Mouse (Mus musculus) thymus, postnatal 4 days (tissue): ENCODE measurements around the gene Rbfox3.

Experiments used
- DNase-seq: peaks from one replicate; pipeline ENCODE4 v3.0.0; 2021

Rbfox3 gene

GRCm38 (mm10) chr11:118583573-118583972 lies 327.8 kb downstream of the Rbfox3 start:
- no peak for DNase-seq

- no peak for DNase-seq
Measured at GRCm38 (mm10) chr11:118581019-118581418, 330.4 kb downstream of the Rbfox3 start.

- no peak for DNase-seq
Measured at GRCm38 (mm10) chr11:118579622-118580021, 331.8 kb downstream of the Rbfox3 start.

- no peak for DNase-seq
Measured at GRCm38 (mm10) chr11:118577271-118577670, 334.1 kb downstream of the Rbfox3 start.

- DNase-seq: no peak
Measured at GRCm38 (mm10) chr11:118576611-118577010, 334.8 kb downstream of the Rbfox3 start.

GRCm38 (mm10) chr11:118574418-118574817 lies 337.0 kb downstream of the Rbfox3 start:
- DNase-seq: no peak

- DNase-seq: peak; percentile 80
Measured at GRCm38 (mm10) chr11:118573569-118573968, 337.8 kb downstream of the Rbfox3 start.

- DNase-seq: no peak
Measured at GRCm38 (mm10) chr11:118573000-118573399, 338.4 kb downstream of the Rbfox3 start.

- no peak for DNase-seq
Measured at GRCm38 (mm10) chr11:118570164-118570563, 341.2 kb downstream of the Rbfox3 start.

GRCm38 (mm10) chr11:118569571-118570062 lies 341.8 kb downstream of the Rbfox3 start:
- peak; percentile 15 for DNase-seq

GRCm38 (mm10) chr11:118563877-118564276 lies 347.5 kb downstream of the Rbfox3 start:
- DNase-seq: no peak

- DNase-seq: no peak
Measured at GRCm38 (mm10) chr11:118562847-118563246, 348.6 kb downstream of the Rbfox3 start.

GRCm38 (mm10) chr11:118558193-118558592 lies 353.2 kb downstream of the Rbfox3 start:
- no peak for DNase-seq

- DNase-seq: no peak
Measured at GRCm38 (mm10) chr11:118555631-118556030, 355.8 kb downstream of the Rbfox3 start.

- no peak for DNase-seq
Measured at GRCm38 (mm10) chr11:118554542-118554941, 356.9 kb downstream of the Rbfox3 start.

- DNase-seq: no peak
Measured at GRCm38 (mm10) chr11:118553926-118554325, 357.5 kb downstream of the Rbfox3 start.

GRCm38 (mm10) chr11:118553001-118553400 lies 358.4 kb downstream of the Rbfox3 start:
- DNase-seq: no peak

GRCm38 (mm10) chr11:118552478-118552877 lies 358.9 kb downstream of the Rbfox3 start:
- no peak for DNase-seq

GRCm38 (mm10) chr11:118551705-118552104 lies 359.7 kb downstream of the Rbfox3 start:
- no peak for DNase-seq

GRCm38 (mm10) chr11:118550773-118551520 lies 360.4 kb downstream of the Rbfox3 start:
- DNase-seq: peak; percentile 34

GRCm38 (mm10) chr11:118548242-118548641 lies 363.2 kb downstream of the Rbfox3 start:
- DNase-seq: no peak

GRCm38 (mm10) chr11:118546269-118546668 lies 365.1 kb downstream of the Rbfox3 start:
- DNase-seq: no peak

- DNase-seq: no peak
Measured at GRCm38 (mm10) chr11:118545690-118546089, 365.7 kb downstream of the Rbfox3 start.

- no peak for DNase-seq
Measured at GRCm38 (mm10) chr11:118544564-118544963, 366.8 kb downstream of the Rbfox3 start.

- DNase-seq: no peak
Measured at GRCm38 (mm10) chr11:118542906-118543305, 368.5 kb downstream of the Rbfox3 start.
